Mouse (Mus musculus): ENCODE measurements around the gene 1700022I11Rik. TPM values are rescaled to one million over a fixed set of nuclear protein-coding genes. Genes with fewer than 3 reads are reported as not detected.

The 1700022I11Rik gene
- polyA plus RNA-seq, 1 experiment from 2014 or later: 0.24 TPM

GRCm38 (mm10) chr4:42952563-42952962 lies 16.8 kb upstream of the 1700022I11Rik start:
- no peak overlapping the region for H3K9ac ChIP-seq
- H3K4me1 ChIP-seq (replicated peaks): peaks cover 15% of the 10 kb centered on the region
- H3K27me3 ChIP-seq: peaks cover 53% of the 10 kb centered on the region
- no peaks in the 10 kb centered on the region for H3K9me3 ChIP-seq (replicated peaks)
- no peak overlapping the region for H3K4me2 ChIP-seq
- no peak overlapping the region for H3K4me3 ChIP-seq (replicated peaks)
- no peaks in the 10 kb centered on the region for H3K36me3 ChIP-seq (replicated peaks)
- no peak overlapping the region for H3K27ac ChIP-seq (replicated peaks)
- WGBS (ENCODE audit: insufficient replicate concordance): 67% methylated on average over 7 of the region's 7 CpGs
- ATAC-seq (ENCODE audit: insufficient read depth): no peak

- H3K4me1 ChIP-seq (replicated peaks): peaks cover 15% of the 10 kb centered on the region
- no peak overlapping the region for H3K4me2 ChIP-seq
- no peaks in the 10 kb centered on the region for H3K9me3 ChIP-seq (replicated peaks)
- H3K27me3 ChIP-seq: peaks cover 43% of the 10 kb centered on the region
- no peaks in the 10 kb centered on the region for H3K36me3 ChIP-seq (replicated peaks)
- no peak overlapping the region for H3K4me3 ChIP-seq (replicated peaks)
- no peak overlapping the region for H3K27ac ChIP-seq (replicated peaks)
- ATAC-seq (ENCODE audit: insufficient read depth): no peak
- no peak overlapping the region for H3K9ac ChIP-seq
- 51% methylated on average over 10 of the region's 10 CpGs for WGBS (ENCODE audit: insufficient replicate concordance)
Measured at GRCm38 (mm10) chr4:42953435-42954094, 15.8 kb upstream of the 1700022I11Rik start.

- no peaks in the 10 kb centered on the region for H3K9me3 ChIP-seq (replicated peaks)
- peaks cover 35% of the 10 kb centered on the region for H3K27me3 ChIP-seq
- H3K36me3 ChIP-seq (replicated peaks): no peaks in the 10 kb centered on the region
- H3K4me1 ChIP-seq (replicated peaks): peaks cover 12% of the 10 kb centered on the region
- H3K27ac ChIP-seq (replicated peaks): no peak overlapping the region
- H3K4me3 ChIP-seq (replicated peaks): no peak overlapping the region
- WGBS (ENCODE audit: insufficient replicate concordance): 11% methylated on average over 10 of the region's 10 CpGs
- no peak overlapping the region for H3K9ac ChIP-seq
- no peak for ATAC-seq (ENCODE audit: insufficient read depth)
- H3K4me2 ChIP-seq: no peak overlapping the region
Measured at GRCm38 (mm10) chr4:42954297-42954696, 15.1 kb upstream of the 1700022I11Rik start.

- ATAC-seq (ENCODE audit: insufficient read depth): no peak
Measured at GRCm38 (mm10) chr4:42955200-42955599, 14.2 kb upstream of the 1700022I11Rik start.

GRCm38 (mm10) chr4:42956581-42956980 lies 12.8 kb upstream of the 1700022I11Rik start:
- Histone ChIP-seq H3K27ac (replicated peaks) (no peak overlapping the region), H3K36me3 (replicated peaks) (no peaks in the 10 kb centered on the region), H3K27me3 (peaks cover 12% of the 10 kb centered on the region), H3K4me1 (replicated peaks) (no peaks in the 10 kb centered on the region; the same call in 1 of the 2 replicates), H3K4me2 (no peak overlapping the region), H3K9ac (no peak overlapping the region), H3K4me3 (replicated peaks) (no peak overlapping the region), H3K9me3 (replicated peaks) (no peaks in the 10 kb centered on the region)
- no peak for ATAC-seq (ENCODE audit: insufficient read depth)
- WGBS (ENCODE audit: insufficient replicate concordance): 74% methylated on average over 17 of the region's 17 CpGs

More at GRCm38 (mm10) chr4:42955200-42955599, 14.2 kb upstream of the 1700022I11Rik start:
- Histone ChIP-seq H3K4me2 (no peak overlapping the region), H3K27me3 (peaks cover 26% of the 10 kb centered on the region), H3K4me1 (replicated peaks) (peaks cover 4% of the 10 kb centered on the region), H3K27ac (replicated peaks) (no peak overlapping the region), H3K9me3 (replicated peaks) (no peaks in the 10 kb centered on the region), H3K9ac (no peak overlapping the region), H3K36me3 (replicated peaks) (no peaks in the 10 kb centered on the region), H3K4me3 (replicated peaks) (no peak overlapping the region)
- WGBS (ENCODE audit: insufficient replicate concordance): 78% methylated on average over 3 of the region's 3 CpGs

GRCm38 (mm10) chr4:42957306-42957705 lies 12.1 kb upstream of the 1700022I11Rik start:
- Histone ChIP-seq H3K36me3 (replicated peaks) (no peaks in the 10 kb centered on the region), H3K4me3 (replicated peaks) (no peak overlapping the region), H3K4me1 (replicated peaks) (no peaks in the 10 kb centered on the region; the same call in 1 of the 2 replicates), H3K27me3 (peaks cover 6% of the 10 kb centered on the region; the same call in 1 of the 2 replicates), H3K4me2 (no peak overlapping the region), H3K9me3 (replicated peaks) (no peaks in the 10 kb centered on the region), H3K27ac (replicated peaks) (no peak overlapping the region), H3K9ac (no peak overlapping the region)
- no peak for ATAC-seq (ENCODE audit: insufficient read depth)
- WGBS (ENCODE audit: insufficient replicate concordance): 59% methylated on average over 11 of the region's 11 CpGs

GRCm38 (mm10) chr4:42957979-42958378 lies 11.4 kb upstream of the 1700022I11Rik start:
- no peak for ATAC-seq (ENCODE audit: insufficient read depth)
- Histone ChIP-seq H3K9ac (no peak overlapping the region), H3K27ac (replicated peaks) (no peak overlapping the region), H3K4me1 (replicated peaks) (no peaks in the 10 kb centered on the region; the same call in 1 of the 2 replicates), H3K4me3 (replicated peaks) (no peak overlapping the region), H3K36me3 (replicated peaks) (no peaks in the 10 kb centered on the region), H3K27me3 (peaks cover 4% of the 10 kb centered on the region; the same call in 1 of the 2 replicates), H3K4me2 (no peak overlapping the region), H3K9me3 (replicated peaks) (no peaks in the 10 kb centered on the region)
- 73% methylated on average over 8 of the region's 8 CpGs for WGBS (ENCODE audit: insufficient replicate concordance)

GRCm38 (mm10) chr4:42958942-42959341 lies 10.5 kb upstream of the 1700022I11Rik start:
- no peaks in the 10 kb centered on the region; the same call in 1 of the 2 replicates for H3K4me1 ChIP-seq (replicated peaks)
- no peak for ATAC-seq (ENCODE audit: insufficient read depth)
- H3K9ac ChIP-seq: no peak overlapping the region
- WGBS (ENCODE audit: insufficient replicate concordance): 55% methylated on average over 8 of the region's 8 CpGs
- H3K9me3 ChIP-seq (replicated peaks): no peaks in the 10 kb centered on the region
- H3K4me2 ChIP-seq: no peak overlapping the region
- no peak overlapping the region for H3K27ac ChIP-seq (replicated peaks)
- no peak overlapping the region for H3K4me3 ChIP-seq (replicated peaks)
- peaks cover 4% of the 10 kb centered on the region; the same call in 1 of the 2 replicates for H3K27me3 ChIP-seq
- H3K36me3 ChIP-seq (replicated peaks): no peaks in the 10 kb centered on the region

- no peaks in the 10 kb centered on the region for H3K4me1 ChIP-seq (replicated peaks)
- no peaks in the 10 kb centered on the region for H3K9me3 ChIP-seq (replicated peaks)
- ATAC-seq (ENCODE audit: insufficient read depth): no peak
- WGBS (ENCODE audit: insufficient replicate concordance): 44% methylated on average over 4 of the region's 4 CpGs
- no peak overlapping the region for H3K27ac ChIP-seq (replicated peaks)
- H3K4me3 ChIP-seq (replicated peaks): no peak overlapping the region
- H3K9ac ChIP-seq: no peak overlapping the region
- no peaks in the 10 kb centered on the region for H3K36me3 ChIP-seq (replicated peaks)
- H3K4me2 ChIP-seq: no peak overlapping the region
- peaks cover 8% of the 10 kb centered on the region for H3K27me3 ChIP-seq
Measured at GRCm38 (mm10) chr4:42959382-42959781, 10.0 kb upstream of the 1700022I11Rik start.

- no peak for ATAC-seq (ENCODE audit: insufficient read depth)
- Histone ChIP-seq H3K27me3 (peaks cover 17% of the 10 kb centered on the region), H3K9me3 (replicated peaks) (no peaks in the 10 kb centered on the region), H3K4me2 (no peak overlapping the region), H3K36me3 (replicated peaks) (no peaks in the 10 kb centered on the region), H3K9ac (no peak overlapping the region), H3K4me3 (replicated peaks) (no peak overlapping the region), H3K4me1 (replicated peaks) (peaks cover 7% of the 10 kb centered on the region), H3K27ac (replicated peaks) (no peak overlapping the region)
- 15% methylated on average over 4 of the region's 4 CpGs for WGBS (ENCODE audit: insufficient replicate concordance)
Measured at GRCm38 (mm10) chr4:42961592-42961991, 7.8 kb upstream of the 1700022I11Rik start.

- Histone ChIP-seq H3K27ac (replicated peaks) (no peak overlapping the region), H3K9ac (no peak overlapping the region), H3K27me3 (peaks cover 17% of the 10 kb centered on the region), H3K9me3 (replicated peaks) (no peaks in the 10 kb centered on the region), H3K4me2 (no peak overlapping the region), H3K4me3 (replicated peaks) (no peak overlapping the region), H3K4me1 (replicated peaks) (peaks cover 7% of the 10 kb centered on the region), H3K36me3 (replicated peaks) (no peaks in the 10 kb centered on the region)
- no peak for ATAC-seq (ENCODE audit: insufficient read depth)
- 84% methylated on average over 2 of the region's 2 CpGs for WGBS (ENCODE audit: insufficient replicate concordance)
Measured at GRCm38 (mm10) chr4:42963480-42963879, 5.9 kb upstream of the 1700022I11Rik start.
